Mouse (Mus musculus): Measurements from ENCODE around the gene Scyl2. TPM values are rescaled to one million over a fixed set of nuclear protein-coding genes. Genes with fewer than 3 reads are reported as not detected.
"Not testable (repeated sequence)": the region's sequence is repeated elsewhere in the genome, so short reads cannot be mapped to it uniquely, and the experiment has no call there.

The Scyl2 gene
- polyA plus RNA-seq, 1 experiment from 2014 or later = 4.6 TPM

DNA sequence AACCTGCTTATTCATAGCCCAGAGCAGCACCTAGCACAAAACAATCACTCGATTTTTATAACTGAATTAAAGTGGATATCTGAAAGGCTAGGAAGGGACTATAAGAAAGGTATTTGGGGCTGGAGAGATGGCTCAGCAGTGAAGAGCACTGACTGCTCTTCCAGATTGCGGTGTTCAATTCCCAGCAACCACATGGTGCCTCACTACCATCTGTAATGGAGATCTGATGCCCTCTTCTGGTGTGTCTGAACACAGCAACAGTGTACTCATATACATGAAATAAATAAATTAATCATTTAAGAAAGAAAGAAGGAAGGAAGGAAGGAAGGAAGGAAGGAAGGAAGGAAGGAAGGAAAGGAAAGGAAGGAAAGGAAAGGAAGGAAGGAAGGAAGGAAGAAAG is 10.2 kb upstream of the Scyl2 start:
- peak; percentile 29; the same call in 1 of the 2 replicates for TF ChIP-seq CTCF (IDR thresholded peaks at IDR 0.05; ENCODE audit: low read depth)
- H3K9ac ChIP-seq (ENCODE audit: low read depth, low read length); H3K27me3 ChIP-seq (replicated peaks; ENCODE audit: control insufficient read depth, insufficient read depth, low read length); H3K4me2 ChIP-seq (replicated peaks; ENCODE audit: low read depth); H3K9me3 ChIP-seq (ENCODE audit: control insufficient read depth); H3K36me3 ChIP-seq (ENCODE audit: control insufficient read depth, insufficient read depth); H3K4me3 ChIP-seq (ENCODE audit: low read depth, low read length); ATAC-seq; H3K27ac ChIP-seq (ENCODE audit: low read depth, low read length); H3K4me1 ChIP-seq (replicated peaks; ENCODE audit: control insufficient read depth, insufficient read depth, low read length): not testable (repeated sequence)
- 75% methylated on average over 2 of the region's 2 CpGs for WGBS

DNA sequence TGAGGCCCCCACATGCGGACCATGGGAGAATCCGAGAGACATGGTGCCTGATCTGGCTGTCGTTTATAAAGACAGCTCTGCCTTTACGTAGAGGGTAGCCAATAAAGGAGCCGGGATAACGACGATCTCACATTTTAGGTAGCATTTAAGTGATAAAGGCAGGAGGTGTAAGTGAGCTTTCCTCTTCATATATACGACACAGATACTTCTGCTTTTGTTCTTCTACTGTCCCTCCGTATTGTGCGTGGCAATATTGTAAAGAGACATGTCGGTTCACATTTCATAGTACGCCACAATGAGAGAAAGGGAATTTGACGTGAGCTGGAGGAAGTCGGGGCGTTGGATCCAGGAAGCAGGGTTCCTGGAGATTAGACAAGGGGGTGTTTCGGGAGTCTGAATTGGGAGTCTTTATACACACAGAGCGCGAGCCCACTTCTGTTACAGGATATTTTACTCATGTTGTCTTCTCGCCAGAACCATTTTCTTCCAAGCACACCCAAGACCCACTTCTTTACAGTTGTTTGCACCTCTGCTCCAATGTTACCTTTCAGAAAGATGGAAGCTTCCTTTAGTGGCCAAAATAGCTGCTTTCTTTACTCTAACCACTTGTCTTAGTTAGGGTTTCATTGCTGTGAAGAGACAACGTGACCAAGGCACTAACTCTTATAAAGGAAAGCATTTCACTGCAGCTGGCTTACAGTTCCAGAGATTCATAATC is 9.3 kb upstream of the Scyl2 start:
- WGBS = 82% methylated on average over 20 of the region's 20 CpGs
- Histone ChIP-seq H3K4me1 (replicated peaks; ENCODE audit: control insufficient read depth, insufficient read depth, low read length) (no peaks in the 10 kb centered on the region), H3K4me2 (replicated peaks; ENCODE audit: low read depth) (no peak overlapping the region), H3K27me3 (replicated peaks; ENCODE audit: control insufficient read depth, insufficient read depth, low read length) (no peaks in the 10 kb centered on the region), H3K4me3 (ENCODE audit: low read depth, low read length) (no peak overlapping the region), H3K36me3 (ENCODE audit: control insufficient read depth, insufficient read depth) (no peaks in the 10 kb centered on the region), H3K27ac (ENCODE audit: low read depth, low read length) (no peak overlapping the region), H3K9ac (ENCODE audit: low read depth, low read length) (no peak overlapping the region), H3K9me3 (ENCODE audit: control insufficient read depth) (no peaks in the 10 kb centered on the region)
- TF ChIP-seq CTCF (IDR thresholded peaks at IDR 0.05; ENCODE audit: low read depth) = no peak
- ATAC-seq = no peak

DNA sequence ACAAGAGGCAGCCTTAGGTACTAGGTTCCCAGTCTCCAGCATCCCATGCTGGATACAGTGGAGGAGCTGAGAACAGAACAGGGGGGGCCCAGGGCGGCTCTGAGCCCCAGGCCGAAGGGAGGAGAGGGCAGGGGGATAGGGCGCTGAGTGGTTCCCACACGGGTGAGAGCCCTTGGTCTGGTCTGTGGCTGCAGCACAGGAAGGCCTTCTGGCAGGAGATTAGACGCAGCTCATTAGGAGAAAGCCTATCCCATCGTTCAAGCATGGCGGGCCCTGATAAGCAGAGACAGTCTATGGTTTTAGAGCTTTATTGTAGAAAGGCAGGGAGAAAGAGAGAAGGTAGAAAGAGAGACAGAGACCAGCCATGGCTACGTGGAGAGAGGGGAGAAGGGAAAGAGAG is 3.9 kb upstream of the Scyl2 start:
- Histone ChIP-seq H3K27ac (ENCODE audit: low read depth, low read length) (no peak overlapping the region), H3K9ac (ENCODE audit: low read depth, low read length) (no peak overlapping the region), H3K4me3 (ENCODE audit: low read depth, low read length) (no peak overlapping the region), H3K4me2 (replicated peaks; ENCODE audit: low read depth) (no peak overlapping the region), H3K36me3 (ENCODE audit: control insufficient read depth, insufficient read depth) (no peaks in the 10 kb centered on the region), H3K4me1 (replicated peaks; ENCODE audit: control insufficient read depth, insufficient read depth, low read length) (no peaks in the 10 kb centered on the region), H3K27me3 (replicated peaks; ENCODE audit: control insufficient read depth, insufficient read depth, low read length) (no peaks in the 10 kb centered on the region), H3K9me3 (ENCODE audit: control insufficient read depth) (no peaks in the 10 kb centered on the region)
- no peak for TF ChIP-seq CTCF (IDR thresholded peaks at IDR 0.05; ENCODE audit: low read depth)
- ATAC-seq = no peak
- 66% methylated on average over 8 of the region's 8 CpGs for WGBS

DNA sequence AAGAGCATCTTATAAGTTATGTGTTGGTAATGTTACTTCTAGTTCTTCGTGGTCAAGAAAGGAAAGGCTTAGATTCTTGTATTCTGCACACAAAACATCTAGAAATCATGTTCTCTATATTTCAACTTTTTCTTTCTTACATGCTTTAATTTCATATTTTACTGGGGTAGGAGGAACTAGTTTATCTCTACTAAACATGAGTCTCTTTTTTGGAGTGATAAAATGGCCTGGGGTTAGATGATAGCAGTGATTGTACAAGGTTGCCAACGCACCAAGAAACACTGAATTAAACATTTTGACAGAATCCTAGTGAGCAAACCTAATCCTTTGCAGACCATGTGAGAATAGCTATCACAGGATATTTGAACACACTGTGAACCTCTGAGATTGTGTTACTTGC is 1.4 kb upstream of the Scyl2 start:
- Histone ChIP-seq H3K9me3 (ENCODE audit: control insufficient read depth) (no peaks in the 10 kb centered on the region), H3K27ac (ENCODE audit: low read depth, low read length) (no peak overlapping the region), H3K4me2 (replicated peaks; ENCODE audit: low read depth) (no peak overlapping the region), H3K27me3 (replicated peaks; ENCODE audit: control insufficient read depth, insufficient read depth, low read length) (no peaks in the 10 kb centered on the region), H3K36me3 (ENCODE audit: control insufficient read depth, insufficient read depth) (no peaks in the 10 kb centered on the region; the same call in 1 of the 2 replicates), H3K9ac (ENCODE audit: low read depth, low read length) (no peak overlapping the region), H3K4me1 (replicated peaks; ENCODE audit: control insufficient read depth, insufficient read depth, low read length) (no peaks in the 10 kb centered on the region), H3K4me3 (ENCODE audit: low read depth, low read length) (no peak overlapping the region)
- no peak for ATAC-seq
- no peak for TF ChIP-seq CTCF (IDR thresholded peaks at IDR 0.05; ENCODE audit: low read depth)
- WGBS = 87% methylated on average over 2 of the region's 2 CpGs

DNA sequence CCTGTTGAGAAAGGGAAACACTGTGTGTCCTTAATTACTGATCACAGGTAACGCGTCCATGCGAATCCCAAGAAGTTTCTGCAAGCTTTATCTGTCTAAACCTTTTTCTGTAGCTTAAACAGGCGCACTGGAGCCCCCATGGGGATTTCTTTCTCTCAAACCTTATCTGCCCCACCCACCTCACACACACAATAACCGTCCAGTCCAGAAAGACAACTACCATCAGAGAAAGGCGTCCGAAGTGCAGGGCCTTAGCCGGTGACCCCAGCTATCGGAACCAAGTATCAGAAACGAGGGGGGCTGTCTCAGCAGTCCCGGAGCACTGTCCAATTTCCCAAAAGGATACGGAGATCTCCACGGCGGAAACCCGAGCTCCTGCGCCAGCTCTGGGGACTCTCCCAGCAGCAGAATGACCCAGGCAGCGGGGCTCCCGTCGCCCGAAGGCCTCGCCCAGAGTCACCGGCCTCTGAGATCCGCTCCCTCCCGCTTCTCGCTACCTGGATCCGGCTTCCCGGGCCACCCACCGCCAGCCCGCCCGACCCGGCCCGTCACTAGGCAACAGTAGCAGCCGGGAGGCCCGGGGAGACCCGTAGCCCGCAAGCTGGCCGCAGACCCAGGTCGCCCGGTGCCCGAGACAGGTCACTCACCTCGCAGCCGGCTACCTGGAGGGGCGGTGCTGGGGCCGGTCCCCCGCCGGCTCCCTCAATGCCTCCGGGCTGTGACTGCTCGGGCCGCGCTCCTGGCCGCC is 520 bp downstream of the Scyl2 start:
- Histone ChIP-seq H3K27me3 (replicated peaks; ENCODE audit: control insufficient read depth, insufficient read depth, low read length) (no peaks in the 10 kb centered on the region), H3K4me1 (replicated peaks; ENCODE audit: control insufficient read depth, insufficient read depth, low read length) (no peaks in the 10 kb centered on the region), H3K4me2 (replicated peaks; ENCODE audit: low read depth) (peak overlapping the region; percentile 86), H3K9ac (ENCODE audit: low read depth, low read length) (peak overlapping the region; percentile 94), H3K27ac (ENCODE audit: low read depth, low read length) (peak overlapping the region; percentile 91), H3K36me3 (ENCODE audit: control insufficient read depth, insufficient read depth) (no peaks in the 10 kb centered on the region; the same call in 1 of the 2 replicates), H3K9me3 (ENCODE audit: control insufficient read depth) (no peaks in the 10 kb centered on the region), H3K4me3 (ENCODE audit: low read depth, low read length) (peak overlapping the region; percentile 99)
- ATAC-seq = peak; percentile 59
- WGBS = under 1% methylated on average over 38 of the region's 51 CpGs
- no peak for TF ChIP-seq CTCF (IDR thresholded peaks at IDR 0.05; ENCODE audit: low read depth)

DNA sequence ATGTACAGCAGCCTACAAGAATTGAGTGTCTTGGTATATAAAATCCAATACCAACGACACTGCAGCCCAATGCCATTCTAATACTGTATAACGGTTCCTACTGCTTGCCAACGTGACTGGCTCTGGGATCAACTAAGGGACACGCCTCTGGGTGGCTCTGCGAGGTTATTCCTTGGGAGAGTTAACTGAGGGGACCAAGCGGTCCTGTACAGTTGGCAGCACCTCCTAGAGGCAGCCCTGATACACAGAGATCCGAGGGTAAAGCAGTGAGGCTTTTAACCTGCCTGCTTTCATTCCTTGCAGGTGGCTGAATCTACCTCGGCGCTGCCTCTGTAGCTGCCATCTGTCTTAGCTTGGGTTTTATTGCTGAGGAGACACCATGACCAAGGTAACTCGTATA is 3.1 kb downstream of the Scyl2 start:
- 0 out of 2 replicates have a peak, but pooled peaks have one; percentile 16 for TF ChIP-seq CTCF (IDR thresholded peaks at IDR 0.05; ENCODE audit: low read depth)
- no peak overlapping the region for H3K27ac ChIP-seq (ENCODE audit: low read depth, low read length)
- no peaks in the 10 kb centered on the region for H3K9me3 ChIP-seq (ENCODE audit: control insufficient read depth)
- no peaks in the 10 kb centered on the region for H3K27me3 ChIP-seq (replicated peaks; ENCODE audit: control insufficient read depth, insufficient read depth, low read length)
- no peak overlapping the region for H3K9ac ChIP-seq (ENCODE audit: low read depth, low read length)
- no peak overlapping the region for H3K4me2 ChIP-seq (replicated peaks; ENCODE audit: low read depth)
- H3K4me3 ChIP-seq (ENCODE audit: low read depth, low read length) = no peak overlapping the region
- WGBS = 73% methylated on average over 10 of the region's 10 CpGs
- H3K36me3 ChIP-seq (ENCODE audit: control insufficient read depth, insufficient read depth) = no peaks in the 10 kb centered on the region; the same call in 1 of the 2 replicates
- no peak for ATAC-seq
- no peaks in the 10 kb centered on the region for H3K4me1 ChIP-seq (replicated peaks; ENCODE audit: control insufficient read depth, insufficient read depth, low read length)

All from intestine, postnatal 0 days (tissue).